Mouse (Mus musculus) hindbrain, embryonic 15.5 days (tissue): ENCODE data around the gene Akna. TPM values are rescaled to one million over a fixed set of nuclear protein-coding genes. Genes with fewer than 3 reads are reported as not detected.
"Not testable (repeated sequence)": the region's sequence is repeated elsewhere in the genome, so short reads cannot be mapped to it uniquely, and the experiment has no call there.

Source experiments
- ATAC-seq: fragments of 200-750 bp; cut with Nextera tagmentation; 2 replicates; pipeline ENCODE4 v1.8.0; 2017; ENCODE audit warnings: low read depth, moderate number of reproducible peaks, moderate TSS enrichment; ENCODE audit not compliant: low FRiP score
- H3K27ac ChIP-seq: fragments of 300-500 bp; sonication (generic); replicated peaks from 2 replicates; pipeline ENCODE4 v1.5.1; 2015; ENCODE audit warnings: mild to moderate bottlenecking, inconsistent platforms
- H3K27me3 ChIP-seq: fragments of 300-500 bp; sonication (generic); 2 replicates; pipeline ENCODE4 v1.6.1; 2015; ENCODE audit warnings: control low read depth, inconsistent platforms
- H3K36me3 ChIP-seq: fragments of 300-500 bp; sonication (generic); 2 replicates; pipeline ENCODE4 v1.6.1; 2015; ENCODE audit warnings: control low read depth, inconsistent platforms
- H3K4me1 ChIP-seq: fragments of 300-500 bp; sonication (generic); replicated peaks from 2 replicates; pipeline ENCODE4 v1.6.1; 2015; ENCODE audit warnings: control low read depth, inconsistent platforms
- H3K4me2 ChIP-seq: fragments of 300-500 bp; sonication (generic); 2 replicates; pipeline ENCODE4 v1.6.1; 2015; ENCODE audit warnings: moderate library complexity, mild to moderate bottlenecking, inconsistent platforms
- H3K4me3 ChIP-seq: fragments of 300-500 bp; sonication (generic); 2 replicates; pipeline ENCODE4 v1.5.1; 2015; ENCODE audit warnings: mild to moderate bottlenecking, inconsistent platforms
- H3K9ac ChIP-seq: fragments of 300-500 bp; sonication (generic); 2 replicates; pipeline ENCODE4 v1.6.1; 2015; ENCODE audit warnings: inconsistent platforms
- H3K9me3 ChIP-seq: fragments of 300-500 bp; sonication (generic); 2 replicates; pipeline ENCODE4 v1.6.1; 2016; ENCODE audit warnings: control low read depth, inconsistent platforms
- WGBS: fragments of 180-500 bp; shearing (Covaris S2); methylation state at CpG from one replicate; pipeline ENCODE4 v1.1.7; 2015; 5-methylcytosine and 5-hydroxymethylcytosine counted together
- polyA plus RNA-seq: library from polyadenylated mRNA; unstranded; fragments of >200 nt; fragmentation: Nextera tagmentation; extraction: Ambion mirVana; gene quantifications from 2 replicates; pipeline ENCODE4 v1.2.1, GENCODE M21; 2015

Akna gene
- polyA plus RNA-seq, 1 experiment from 2014 or later, result 7.2 TPM

GRCm38 (mm10) chr4:63345261-63345660, 57.9 kb downstream of the Akna start:
- H3K4me2 ChIP-seq, result no peak overlapping the region
- H3K4me3 ChIP-seq, result no peak overlapping the region
- H3K36me3 ChIP-seq, result no peaks in the 10 kb centered on the region
- ATAC-seq, result no peak
- H3K27me3 ChIP-seq, result no peaks in the 10 kb centered on the region
- 0 out of 2 replicates have a peak, but pooled peaks cover 4% of the 10 kb centered on the region for H3K4me1 ChIP-seq
- no peaks in the 10 kb centered on the region for H3K9me3 ChIP-seq
- H3K9ac ChIP-seq, result no peak overlapping the region
- H3K27ac ChIP-seq, result no peak overlapping the region

- Histone ChIP-seq H3K27ac (no peak within 1 kb of the TSS), H3K27me3 (no peaks in the 10 kb centered on the region), H3K9me3 (no peaks in the 10 kb centered on the region), H3K9ac (no peak within 1 kb of the TSS), H3K4me1 (0 out of 2 replicates have a peak, but pooled peaks cover 4% of the 10 kb centered on the region), H3K4me3 (no peak within 1 kb of the TSS), H3K36me3 (no peaks in the 10 kb centered on the region), H3K4me2 (no peak within 1 kb of the TSS)
- 89% methylated on average over 8 of the region's 8 CpGs for WGBS
- no peak for ATAC-seq
Observed at GRCm38 (mm10) chr4:63344295-63344694, 58.9 kb downstream of the Akna start, which contains the start of gene Orm1. Gene Orm1, plus strand, starts transcription at chr4:63344560.

GRCm38 (mm10) chr4:63343608-63344007, 59.5 kb downstream of the Akna start:
- Histone ChIP-seq H3K4me3 (no peak overlapping the region), H3K4me1 (0 out of 2 replicates have a peak, but pooled peaks cover 4% of the 10 kb centered on the region), H3K9ac (no peak overlapping the region), H3K27ac (no peak overlapping the region), H3K4me2 (no peak overlapping the region), H3K27me3 (no peaks in the 10 kb centered on the region), H3K36me3 (no peaks in the 10 kb centered on the region), H3K9me3 (no peaks in the 10 kb centered on the region)
- 69% methylated on average over 3 of the region's 3 CpGs for WGBS
- no peak for ATAC-seq

- no peaks in the 10 kb centered on the region for H3K9me3 ChIP-seq
- 0 out of 2 replicates have a peak, but pooled peaks cover 4% of the 10 kb centered on the region for H3K4me1 ChIP-seq
- H3K27me3 ChIP-seq, result no peaks in the 10 kb centered on the region
- H3K9ac ChIP-seq, result no peak overlapping the region
- no peak overlapping the region for H3K27ac ChIP-seq
- no peaks in the 10 kb centered on the region for H3K36me3 ChIP-seq
- no peak overlapping the region for H3K4me2 ChIP-seq
- WGBS, result 69% methylated on average over 4 of the region's 4 CpGs
- ATAC-seq, result no peak
- no peak overlapping the region for H3K4me3 ChIP-seq
Observed at GRCm38 (mm10) chr4:63342491-63342890, 60.7 kb downstream of the Akna start.

GRCm38 (mm10) chr4:63338414-63339076, 64.6 kb downstream of the Akna start:
- 55% methylated on average over 3 of the region's 3 CpGs for WGBS
- peak; percentile 42; the same call in 1 of the 2 replicates for ATAC-seq

GRCm38 (mm10) chr4:63333403-63333802, 69.8 kb downstream of the Akna start:
- Histone ChIP-seq H3K27ac (no peak overlapping the region), H3K4me2 (no peak overlapping the region), H3K9ac (no peak overlapping the region), H3K36me3 (no peaks in the 10 kb centered on the region), H3K4me1 (no peaks in the 10 kb centered on the region), H3K27me3 (no peaks in the 10 kb centered on the region), H3K4me3 (no peak overlapping the region), H3K9me3 (no peaks in the 10 kb centered on the region)
- WGBS, result 87% methylated on average over 4 of the region's 4 CpGs
- no peak for ATAC-seq

More at GRCm38 (mm10) chr4:63338414-63339076, 64.6 kb downstream of the Akna start:
- H3K27ac ChIP-seq, result no peak overlapping the region
- H3K9me3 ChIP-seq, result no peaks in the 10 kb centered on the region
- H3K4me2 ChIP-seq, result no peak overlapping the region
- H3K27me3 ChIP-seq, result no peaks in the 10 kb centered on the region
- no peak overlapping the region for H3K4me3 ChIP-seq
- 0 out of 2 replicates have a peak, but pooled peaks cover 4% of the 10 kb centered on the region for H3K4me1 ChIP-seq
- H3K36me3 ChIP-seq, result no peaks in the 10 kb centered on the region
- H3K9ac ChIP-seq, result no peak overlapping the region

- H3K4me1 ChIP-seq, result no peaks in the 10 kb centered on the region
- H3K27ac ChIP-seq, result no peak overlapping the region
Observed at GRCm38 (mm10) chr4:63323275-63323815, 79.8 kb downstream of the Akna start.

GRCm38 (mm10) chr4:63319566-63319965, 83.6 kb downstream of the Akna start:
- not testable (repeated sequence) for ATAC-seq, H3K9me3 ChIP-seq, H3K4me3 ChIP-seq, H3K9ac ChIP-seq, H3K36me3 ChIP-seq, H3K27ac ChIP-seq, H3K27me3 ChIP-seq, H3K4me2 ChIP-seq, H3K4me1 ChIP-seq
- 25% methylated on average over 3 of the region's 3 CpGs for WGBS

More at GRCm38 (mm10) chr4:63323275-63323815, 79.8 kb downstream of the Akna start:
- H3K27me3 ChIP-seq, result no peaks in the 10 kb centered on the region
- H3K9me3 ChIP-seq, result no peaks in the 10 kb centered on the region
- ATAC-seq, result no peak
- no peak overlapping the region for H3K4me3 ChIP-seq
- no peak overlapping the region for H3K4me2 ChIP-seq
- H3K36me3 ChIP-seq, result no peaks in the 10 kb centered on the region
- 92% methylated on average over 8 of the region's 8 CpGs for WGBS
- no peak overlapping the region for H3K9ac ChIP-seq

Other genes starting within 250 kb of the Akna start
- 0.12 and 1.1 TPM in 2 replicates for gene Ambp, start 248.6 kb downstream of the Akna start, polyA plus RNA-seq
- 0.09 and 0.10 TPM in 2 replicates for gene Kif12, start 231.2 kb downstream of the Akna start, polyA plus RNA-seq
- 2.2 and 3.3 TPM in 2 replicates for gene Col27a1, start 189.3 kb downstream of the Akna start, polyA plus RNA-seq
- gene Orm1, start 58.8 kb downstream of the Akna start, polyA plus RNA-seq, result not detected in 2 replicates
- not detected in 2 replicates for gene Orm3, start 47.2 kb downstream of the Akna start, polyA plus RNA-seq
- not detected in 2 replicates for gene Orm2, start 40.9 kb downstream of the Akna start, polyA plus RNA-seq
- 6.9 and 7.1 TPM in 2 replicates for gene Whrn, start 92.6 kb upstream of the Akna start, polyA plus RNA-seq
- 392 and 404 TPM in 2 replicates for gene Atp6v1g1, start 141.4 kb upstream of the Akna start, polyA plus RNA-seq
- 3.3 and 4.1 TPM in 2 replicates for gene Tmem268, start 155.4 kb upstream of the Akna start, polyA plus RNA-seq
- not detected in 2 replicates for gene Gm11213, start 201.9 kb upstream of the Akna start, polyA plus RNA-seq
- gene Tex48, start 219.1 kb upstream of the Akna start, polyA plus RNA-seq, result not detected in 2 replicates